Mouse (Mus musculus): ENCODE measurements around the gene Fxyd7. TPM values are rescaled to one million over a fixed set of nuclear protein-coding genes. Genes with fewer than 3 reads are reported as not detected.

The Fxyd7 gene
- polyA plus RNA-seq, 2 experiments from 2014 or later = not detected

DNA sequence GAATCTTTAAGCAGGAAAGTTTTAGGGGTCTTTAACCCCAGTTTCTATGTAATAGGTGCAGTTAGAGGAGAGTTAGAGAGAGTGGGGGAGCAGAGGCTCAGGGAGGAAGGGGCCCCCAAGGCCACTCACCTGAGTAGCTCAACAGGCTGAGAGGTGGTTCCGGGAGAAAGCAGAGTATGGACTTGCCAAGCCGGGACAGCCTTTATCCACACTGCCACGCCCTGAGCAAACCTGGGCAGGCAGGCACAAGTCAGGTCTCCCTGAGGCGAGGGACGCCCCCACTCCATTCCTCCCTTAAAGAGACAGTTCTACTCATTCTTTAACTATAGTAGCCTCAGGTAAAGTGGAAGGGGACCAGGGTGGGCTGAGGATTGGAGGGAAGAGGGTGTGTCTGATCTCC, 25.2 kb upstream of the Fxyd7 start, which contains the start of gene Fxyd3:
Gene Fxyd3 (minus strand): TSS at position 213 of the 400 bp plus-strand sequence.
- ATAC-seq = no peak

DNA sequence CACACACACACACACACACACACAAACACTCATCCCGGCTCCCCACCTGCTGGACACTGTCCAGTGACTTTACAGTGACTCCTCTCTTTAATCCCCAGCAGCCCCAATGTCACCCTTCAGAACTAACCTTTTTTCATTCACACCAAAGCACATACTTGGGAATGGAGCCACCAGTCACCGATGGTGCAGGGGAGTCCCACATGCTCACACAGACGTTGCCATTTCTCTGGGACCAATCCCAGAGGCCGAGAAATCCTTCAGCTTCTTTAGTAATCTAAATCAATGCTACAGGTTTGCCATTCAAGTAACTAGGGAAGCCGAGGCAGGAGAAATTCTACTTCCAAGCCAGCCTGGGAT, 23.4 kb upstream of the Fxyd7 start:
- ATAC-seq = no peak

DNA sequence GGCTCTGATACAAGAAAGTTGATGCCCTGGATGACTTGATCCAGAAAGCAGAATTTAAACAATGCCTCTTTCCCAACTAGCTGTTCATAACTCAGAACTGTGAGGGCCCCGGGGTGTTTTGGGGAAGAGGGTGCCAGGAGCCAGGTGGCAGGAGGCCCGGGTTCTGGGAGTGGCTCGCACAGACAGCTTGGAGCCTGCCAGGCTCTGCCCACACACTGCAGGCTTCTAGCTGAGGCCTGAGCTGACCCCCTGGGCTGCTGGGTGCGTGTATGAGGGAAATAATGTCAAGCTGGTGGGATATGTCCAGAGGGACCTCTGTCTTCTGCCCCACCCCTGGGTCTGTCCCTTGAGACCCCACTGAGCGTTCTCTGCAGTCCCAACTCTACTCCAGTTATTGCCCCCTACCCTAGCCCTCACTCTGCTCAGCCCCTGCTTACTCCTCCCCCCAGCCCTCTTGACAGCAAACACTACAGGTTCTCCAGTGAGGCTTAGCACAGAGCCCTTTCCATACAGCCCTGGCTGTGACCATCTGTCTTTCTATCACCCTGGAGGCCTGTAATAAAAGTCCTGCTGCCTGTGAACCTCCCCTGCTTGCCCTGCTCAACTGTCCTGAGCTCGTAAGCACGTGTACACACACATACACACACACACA, 22.9 kb upstream of the Fxyd7 start:
- no peak for ATAC-seq

DNA sequence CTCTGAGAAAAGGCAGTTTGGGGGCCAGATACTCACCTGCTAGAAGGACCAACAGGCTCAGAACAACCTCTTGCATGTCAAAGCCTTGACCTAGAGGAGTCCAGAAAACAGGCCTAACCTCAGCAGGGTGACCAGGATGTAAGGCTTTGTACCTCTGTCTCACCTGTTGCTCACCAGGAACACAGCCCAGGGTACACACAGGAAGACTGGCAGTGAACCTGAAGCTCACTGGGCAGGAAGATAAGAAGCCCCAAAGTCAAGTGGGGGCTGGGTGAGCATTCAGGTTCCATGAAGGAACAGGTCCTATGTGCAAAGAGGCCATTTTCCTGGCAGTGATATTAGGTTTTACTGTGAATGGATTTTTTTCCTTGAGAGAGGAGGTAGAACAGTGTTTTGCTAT, 22.3 kb upstream of the Fxyd7 start:
- ATAC-seq = no peak

DNA sequence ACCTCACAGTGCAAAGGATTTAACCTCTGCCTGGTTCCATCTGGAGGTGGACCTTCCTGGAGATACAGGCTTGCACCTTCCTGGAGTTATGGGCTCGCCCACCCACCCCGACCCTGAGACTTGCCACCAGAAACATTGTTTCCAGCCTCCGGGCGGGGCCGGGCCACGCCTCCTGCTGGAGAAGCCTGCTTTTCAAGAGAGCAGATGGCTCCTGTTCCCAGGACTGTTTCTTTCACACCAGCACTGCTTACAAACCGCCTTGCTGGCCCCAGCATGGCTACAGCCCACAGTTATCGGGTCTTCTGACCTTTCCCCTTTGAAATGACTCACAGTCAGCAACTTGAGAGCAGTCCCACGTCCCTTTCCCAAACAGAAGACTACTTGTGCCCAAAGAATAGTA, 21.1 kb upstream of the Fxyd7 start:
- ATAC-seq = no peak

DNA sequence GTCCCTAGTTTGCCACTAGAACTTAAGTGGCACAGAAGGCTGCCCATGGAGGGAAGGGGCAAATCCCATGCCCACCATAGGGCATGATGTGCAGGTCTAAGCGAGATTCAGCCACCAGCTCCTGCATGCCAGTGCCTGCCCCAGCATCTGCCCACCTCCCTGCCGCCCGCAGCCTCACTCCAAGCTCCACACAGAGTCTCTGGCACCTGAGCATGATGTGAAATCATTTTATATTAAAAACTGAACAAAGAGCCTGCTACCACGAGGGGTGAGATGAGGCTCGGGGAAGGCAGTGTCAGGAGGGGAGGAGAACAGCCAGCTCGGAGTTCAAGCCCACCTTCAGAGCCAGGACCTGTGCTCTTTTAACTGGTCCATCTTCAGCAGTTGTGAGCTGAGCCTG, 19.1 kb upstream of the Fxyd7 start:
- no peak for ATAC-seq

DNA sequence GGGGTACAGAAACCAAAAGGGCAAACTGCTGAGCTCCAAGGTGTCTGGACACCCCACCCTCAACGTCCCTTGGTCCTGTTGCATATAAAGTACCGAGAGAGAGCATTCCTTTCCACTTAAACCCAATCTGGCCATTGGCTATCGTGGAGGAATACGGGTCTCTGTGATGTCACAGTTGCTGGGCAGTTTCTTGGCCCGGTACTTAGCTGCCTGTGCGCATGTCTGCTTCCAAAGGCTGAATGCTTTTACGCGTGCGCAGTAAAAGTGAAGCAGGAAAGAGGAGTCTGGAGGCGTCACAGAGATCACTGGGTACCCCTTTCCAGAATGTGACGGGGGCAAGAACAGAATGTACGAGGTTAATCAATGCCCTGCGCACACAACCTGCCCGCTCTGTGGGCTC, 18.2 kb upstream of the Fxyd7 start:
- ATAC-seq = no peak

DNA sequence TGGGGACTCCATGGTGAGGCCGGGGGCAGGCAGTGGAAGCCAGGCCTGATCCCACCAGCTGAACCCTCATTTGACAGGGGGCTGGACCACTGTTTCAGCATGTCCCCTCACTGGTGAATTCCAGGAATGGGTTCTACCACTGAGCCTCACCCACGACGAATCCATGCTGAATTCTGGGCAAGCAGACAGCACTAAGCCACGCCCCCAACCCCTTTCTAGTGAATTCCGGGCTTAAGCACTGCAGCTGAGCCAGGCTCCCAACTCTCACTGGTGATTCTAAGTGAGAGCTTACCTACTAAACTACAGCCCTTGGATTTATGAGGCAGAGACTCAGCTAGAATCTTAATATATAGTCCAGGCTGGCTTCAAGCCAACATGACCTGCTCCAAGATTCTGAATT, 16.6 kb upstream of the Fxyd7 start:
- no peak for ATAC-seq

DNA sequence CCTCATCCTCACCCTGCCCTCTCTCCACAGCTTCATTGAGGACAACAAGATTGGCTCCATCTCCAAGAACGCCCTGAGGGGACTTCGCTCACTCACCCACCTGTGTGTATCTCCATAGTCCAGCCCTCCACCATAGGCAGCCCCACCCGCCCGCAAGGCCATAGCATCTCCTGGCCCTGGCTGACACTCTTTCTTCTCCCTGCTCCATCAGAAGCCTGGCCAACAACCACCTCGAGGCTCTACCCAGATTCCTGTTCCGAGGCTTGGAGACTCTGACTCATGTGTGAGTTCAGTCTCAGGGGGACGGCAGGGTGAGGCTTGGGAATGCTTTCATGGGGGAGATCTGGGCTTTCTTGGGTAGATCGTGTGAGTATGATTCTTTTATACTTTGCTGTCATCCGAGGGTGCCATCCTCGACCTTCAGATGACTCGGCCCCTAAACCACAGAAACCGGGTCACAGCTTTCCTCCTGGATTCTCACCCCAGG, 11.8 kb upstream of the Fxyd7 start:
- no peak for ATAC-seq

DNA sequence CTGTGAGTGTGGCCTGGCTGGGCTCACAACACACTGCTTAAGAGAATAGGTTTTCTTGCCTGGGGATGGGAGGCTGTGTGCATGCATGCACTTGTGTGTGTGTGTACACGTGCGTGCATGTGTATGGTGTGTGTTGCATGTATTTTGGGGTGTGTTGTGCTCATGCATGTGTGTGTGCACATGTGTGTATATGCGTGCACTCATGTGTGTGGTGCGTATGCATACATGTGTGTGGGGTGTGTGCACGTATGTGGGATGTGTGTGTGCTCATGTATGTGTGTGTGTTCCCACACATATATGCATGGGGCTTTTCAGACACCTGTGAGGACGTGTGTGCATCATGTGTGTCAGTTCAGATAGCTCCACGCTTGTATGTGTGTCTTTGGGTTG, 9.3 kb upstream of the Fxyd7 start:
- ATAC-seq = no peak

DNA sequence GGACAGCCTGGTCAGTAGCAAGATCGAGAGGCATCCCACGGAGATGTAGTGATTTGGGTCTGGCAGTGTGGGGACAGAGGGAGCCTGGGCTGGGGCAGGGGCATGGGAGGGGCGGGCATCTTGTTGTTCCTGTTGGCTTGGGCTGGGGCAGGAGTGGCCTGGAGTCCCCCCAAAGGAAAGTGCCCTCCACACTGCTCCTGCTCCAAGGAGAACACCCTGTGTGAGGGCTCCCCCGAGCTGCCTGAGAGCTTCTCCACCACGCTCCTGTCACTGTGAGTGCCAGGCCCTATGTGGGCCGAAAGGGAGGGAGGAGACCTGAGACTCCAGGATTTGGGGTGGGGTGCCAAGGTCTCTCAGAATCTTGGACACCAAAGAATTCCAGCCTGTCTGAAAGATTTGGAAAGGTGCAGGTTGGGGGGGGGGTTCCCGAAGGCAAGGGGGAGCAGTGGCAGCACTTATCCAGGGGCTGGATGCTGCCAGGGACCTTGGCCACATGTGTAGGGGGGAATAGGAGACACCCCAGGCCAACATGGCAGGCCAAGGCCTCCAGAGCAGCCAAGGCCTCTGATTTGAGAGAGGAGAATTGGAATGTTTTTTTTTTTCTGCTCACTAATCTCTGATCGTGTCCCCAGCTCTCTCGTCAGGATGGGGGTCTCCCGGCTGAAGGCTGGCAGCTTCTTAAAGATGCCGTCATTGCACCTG, 8.8 kb upstream of the Fxyd7 start:
- no peak for ATAC-seq

DNA sequence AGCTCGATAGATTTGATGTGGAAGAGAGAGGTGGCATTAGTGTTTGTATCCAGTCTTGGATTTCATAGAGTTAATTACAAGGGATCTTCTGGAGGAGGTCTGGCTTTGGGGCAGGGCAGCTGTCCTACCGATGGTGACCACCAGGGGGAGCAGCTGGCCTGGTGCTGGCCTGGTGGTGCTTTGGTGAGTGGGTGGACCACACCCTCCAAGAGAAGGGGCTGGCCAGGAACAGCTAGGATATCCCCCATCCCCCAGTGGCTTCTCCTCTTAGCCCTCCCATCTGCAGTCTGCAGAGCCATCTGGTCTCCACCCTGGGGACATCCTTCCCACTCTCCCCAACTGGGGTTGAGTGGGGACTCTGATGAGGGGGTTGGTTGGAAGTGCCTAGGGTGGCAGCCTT, 7.8 kb upstream of the Fxyd7 start, which contains the start of gene Lgi4:
Gene Lgi4 (plus strand): TSS at position 235 of the 400 bp plus-strand sequence.
- ATAC-seq = peak; percentile 79

DNA sequence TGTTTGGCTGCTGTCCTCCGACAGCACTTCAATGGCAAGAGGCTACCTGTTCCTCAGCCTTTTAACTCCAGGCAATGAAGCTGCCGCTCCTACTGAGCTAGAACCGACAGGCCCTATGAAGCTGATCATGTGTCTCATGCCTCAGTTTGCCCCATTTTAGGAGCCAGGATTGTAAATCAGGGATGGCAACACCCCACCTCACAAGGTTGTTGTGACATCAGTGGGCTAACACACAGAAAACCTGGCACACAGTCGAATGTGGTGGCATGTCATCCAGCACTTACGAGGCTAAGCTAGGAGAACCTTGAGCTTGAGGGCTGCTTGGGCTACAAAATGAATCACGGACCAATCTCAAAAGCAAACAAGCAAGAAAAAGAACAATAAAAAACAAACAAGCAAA, 6.9 kb upstream of the Fxyd7 start:
- no peak for ATAC-seq

DNA sequence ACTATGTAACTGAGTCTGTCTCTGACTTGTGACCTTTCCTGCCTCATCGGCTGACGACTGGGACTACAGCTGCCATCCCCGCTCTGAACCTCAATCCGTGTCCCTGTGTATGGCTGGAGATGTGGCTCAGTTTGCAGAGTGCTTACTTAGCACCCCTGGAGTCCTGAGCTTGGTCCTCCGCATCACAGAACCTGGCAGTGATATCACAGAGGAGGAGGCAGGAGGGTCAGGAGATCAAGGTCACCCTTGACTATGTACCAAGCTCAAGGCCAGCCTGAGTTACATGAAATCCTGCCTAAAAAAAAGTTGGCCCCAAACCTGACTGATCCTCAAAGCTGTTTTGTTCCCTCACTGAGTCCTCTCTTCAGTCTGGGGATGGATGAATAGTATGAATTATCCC, 6.5 kb upstream of the Fxyd7 start:
- ATAC-seq = no peak

DNA sequence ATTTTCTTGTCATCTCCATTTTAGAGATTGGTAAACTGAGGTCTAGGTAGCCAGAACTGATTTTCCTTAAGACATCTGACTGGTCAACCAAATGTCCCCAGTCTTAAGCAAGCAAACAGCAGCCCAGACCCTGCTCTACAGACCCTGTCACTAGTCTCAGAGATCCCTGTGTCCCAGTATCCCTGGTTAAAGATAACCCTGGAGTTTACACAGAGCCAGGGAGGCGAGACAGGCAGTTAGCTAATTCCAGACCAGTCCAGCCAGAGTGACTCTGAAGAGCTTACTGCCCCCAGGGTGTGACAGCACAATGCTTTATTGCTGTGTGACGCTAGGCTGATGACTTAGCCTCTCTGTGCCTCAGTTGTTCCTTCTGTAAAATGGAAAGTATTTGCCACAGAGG, 5.8 kb upstream of the Fxyd7 start, which contains the start of gene Fxyd1:
Gene Fxyd1 (minus strand): TSS at position 129 of the 400 bp plus-strand sequence.
- ATAC-seq = no peak

DNA sequence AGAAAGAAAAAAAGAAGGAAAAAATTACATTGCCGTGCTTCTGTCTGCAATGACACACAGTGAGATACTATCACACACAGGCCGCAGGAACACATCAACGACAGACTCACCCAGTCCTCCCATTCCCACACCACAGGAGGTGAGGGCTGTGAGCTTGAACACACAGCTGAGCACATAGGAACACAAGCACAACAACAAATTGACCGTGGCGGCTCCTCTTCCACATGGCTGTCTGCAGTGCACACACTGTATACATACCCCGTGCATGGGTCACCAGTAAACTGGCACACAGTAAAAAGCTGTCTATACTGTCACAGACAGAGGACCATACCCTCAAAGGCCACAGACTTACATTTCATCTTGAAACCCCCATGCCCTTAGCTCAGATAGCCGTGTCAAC, 5.2 kb upstream of the Fxyd7 start:
- no peak for ATAC-seq

DNA sequence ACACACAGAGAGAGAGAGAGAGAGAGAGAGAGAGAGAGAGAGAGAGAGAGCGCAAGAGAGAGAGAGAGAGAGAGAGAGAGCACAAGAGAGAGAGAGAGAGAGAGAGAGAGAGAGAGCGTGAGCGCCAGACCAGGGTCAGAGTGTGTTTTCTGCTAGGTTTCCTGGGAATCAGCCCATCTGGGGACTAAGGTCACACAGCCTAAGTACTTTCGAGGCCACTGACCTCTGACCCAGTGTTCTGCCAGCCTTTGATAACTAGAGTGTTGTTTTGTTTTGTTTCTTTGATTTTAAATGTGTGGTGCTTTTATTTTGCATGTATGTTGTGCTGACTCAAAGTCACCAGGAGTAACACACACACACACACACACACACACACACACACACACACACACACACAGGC, 4.6 kb upstream of the Fxyd7 start:
- no peak for ATAC-seq

DNA sequence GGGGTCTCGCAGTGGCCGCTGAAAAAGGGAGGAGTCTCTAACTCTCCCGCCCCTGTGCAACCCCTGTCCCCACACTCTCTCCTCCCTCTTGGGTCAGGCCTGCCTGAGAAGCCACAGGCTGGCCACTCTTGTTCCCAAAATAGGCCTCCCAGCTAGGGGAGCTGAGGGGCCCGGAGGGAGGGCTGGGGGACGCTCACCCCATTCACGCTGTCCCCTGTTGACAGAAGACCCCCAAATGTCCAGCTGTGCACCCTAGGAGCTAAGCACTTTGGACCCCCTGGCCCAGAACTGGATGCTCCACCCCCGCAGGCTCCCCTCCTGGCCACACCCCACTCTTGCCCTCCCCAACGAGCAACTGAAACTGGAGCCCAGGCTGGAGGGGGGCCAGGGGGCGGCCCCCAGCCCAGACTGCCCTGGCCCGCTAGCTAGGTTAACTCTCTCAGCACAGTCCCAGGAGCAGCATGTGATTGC, 4.1 kb upstream of the Fxyd7 start:
- ATAC-seq = no peak

DNA sequence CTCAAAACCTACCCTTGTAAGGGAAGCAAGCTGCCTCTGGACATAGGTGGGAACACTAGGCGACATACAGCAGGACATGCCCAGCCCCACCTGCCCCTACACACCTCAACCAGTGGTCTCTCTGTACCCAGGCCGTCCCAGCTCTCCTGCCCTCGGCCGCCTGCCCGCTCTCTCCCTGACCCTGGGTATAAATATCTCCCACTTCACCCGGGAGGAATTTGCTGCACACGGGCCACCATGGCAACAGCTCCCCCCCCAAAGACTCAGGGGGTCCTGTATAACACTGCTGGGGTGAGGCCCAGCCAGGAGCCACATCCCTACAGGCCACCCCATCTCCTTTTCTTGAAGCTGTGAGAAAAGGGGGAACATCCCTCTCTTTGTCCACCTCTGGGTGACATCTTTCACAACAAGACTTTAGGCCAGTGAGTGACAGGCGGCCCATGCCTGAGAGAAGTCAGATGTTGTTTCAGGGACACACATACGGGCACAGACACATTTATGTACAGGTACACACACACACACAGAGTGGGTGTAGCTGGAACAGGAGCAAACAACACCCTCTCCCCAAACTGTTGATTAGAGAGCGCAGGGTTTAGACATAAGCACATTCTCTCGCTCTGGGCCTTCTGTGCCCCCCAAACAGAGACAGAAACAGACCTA, 3.5 kb upstream of the Fxyd7 start:
- no peak for ATAC-seq

DNA sequence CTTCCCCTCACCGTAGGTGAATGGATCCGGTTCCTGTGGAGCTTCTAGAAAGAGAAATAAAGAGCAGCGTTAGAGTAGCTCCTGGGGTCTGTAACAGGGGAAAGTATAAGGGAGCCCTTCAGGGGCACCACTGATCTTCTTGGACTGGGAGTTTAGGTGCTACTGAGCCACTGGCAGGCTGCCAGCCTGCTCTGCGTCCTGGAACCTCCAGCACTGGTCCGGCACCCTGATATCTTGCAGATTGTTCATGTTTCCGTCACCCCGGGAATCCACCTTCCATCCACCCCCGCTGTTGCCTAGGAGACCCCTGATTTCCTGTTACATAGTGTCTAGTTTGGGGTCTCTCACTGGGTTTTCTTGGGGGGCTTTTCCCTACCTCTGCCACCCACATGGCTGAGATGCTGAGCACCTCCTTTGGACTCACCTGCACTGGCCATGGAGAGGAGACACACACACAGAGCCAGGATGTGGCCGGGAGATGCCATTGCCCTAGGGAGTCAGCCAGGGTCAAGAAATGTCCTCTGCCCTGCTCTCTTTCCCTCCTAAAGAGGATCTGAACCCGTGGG, 2.7 kb upstream of the Fxyd7 start:
- ATAC-seq = no peak

DNA sequence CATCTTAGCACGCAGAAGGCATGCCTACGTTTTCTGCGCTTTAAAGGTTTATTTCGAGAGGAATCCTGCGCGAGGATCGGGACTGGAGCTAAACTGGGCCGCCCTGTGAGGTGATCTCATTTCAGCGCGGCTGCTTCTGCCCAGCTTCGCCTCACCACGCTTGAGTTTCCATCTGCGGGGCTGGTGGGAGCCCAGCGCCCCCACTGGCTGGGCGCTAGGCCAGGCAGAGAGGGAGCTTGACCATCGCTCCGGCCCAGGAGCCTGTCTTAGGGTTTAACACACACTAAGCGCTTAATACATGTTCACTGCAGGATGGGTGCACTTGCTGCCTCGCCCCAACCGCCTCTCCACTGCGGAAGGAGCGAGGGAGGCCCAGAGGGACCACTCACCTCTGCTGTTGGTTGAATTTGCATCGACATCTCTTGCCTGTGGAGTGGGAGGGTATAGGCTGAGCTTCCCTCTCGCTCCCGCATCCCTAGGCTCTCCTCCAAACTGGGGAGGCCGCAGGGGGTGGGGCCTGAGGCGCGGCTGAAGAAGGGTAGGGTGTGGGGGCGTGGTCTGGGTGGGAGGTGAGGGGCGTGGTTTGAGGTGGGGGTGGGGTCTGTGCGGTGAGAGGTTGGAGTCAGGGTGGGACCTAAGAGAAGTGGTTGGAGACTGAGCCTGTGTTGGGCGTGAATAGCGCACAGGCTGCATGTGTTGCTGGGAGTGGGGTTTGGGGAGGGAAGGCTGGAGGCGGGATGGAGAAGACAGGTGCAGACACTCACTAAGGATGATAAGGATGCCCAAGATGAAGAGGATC, 1.6 kb upstream of the Fxyd7 start:
- peak; percentile 27 for ATAC-seq

DNA sequence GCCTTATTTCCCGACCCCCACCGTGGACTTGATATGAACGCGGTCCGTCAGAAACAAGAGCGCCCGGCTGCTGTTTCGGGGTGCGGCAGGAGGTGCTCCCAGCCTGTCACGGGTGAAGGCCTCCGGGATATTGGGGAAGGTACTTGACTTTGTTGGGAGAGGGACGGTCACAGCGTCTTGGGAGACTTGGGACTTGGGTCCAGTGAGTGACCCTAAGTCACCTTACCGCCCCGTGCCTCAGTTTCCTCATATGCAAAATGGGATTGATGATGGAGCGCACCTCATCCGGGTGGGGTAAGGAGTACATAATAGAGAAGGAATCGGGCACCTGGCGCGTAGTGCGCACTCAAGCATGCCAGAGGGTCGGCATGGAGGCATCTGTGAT, 976 bp upstream of the Fxyd7 start:
- ATAC-seq = no peak

DNA sequence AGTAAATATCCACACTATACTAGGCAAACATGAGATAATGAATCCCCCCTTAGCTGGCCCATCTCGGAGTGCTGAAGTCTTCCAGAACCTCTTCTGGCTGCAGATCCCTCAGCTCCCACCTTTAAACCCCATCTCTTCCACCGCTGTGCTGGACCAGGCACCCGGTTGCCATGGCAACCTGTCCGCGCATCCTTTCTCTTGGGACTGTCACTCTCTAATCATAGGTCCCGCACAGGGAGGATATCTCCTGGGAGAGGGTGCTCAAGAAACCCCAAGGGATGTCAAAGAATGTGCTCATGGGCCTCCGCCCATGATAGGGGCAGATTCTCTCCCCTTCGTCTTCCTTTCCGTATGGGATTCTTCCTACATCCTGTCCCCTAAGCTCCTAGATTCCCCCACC, 346 bp downstream of the Fxyd7 start:
- ATAC-seq = peak; percentile 21
